Mouse (Mus musculus) embryonic fibroblast, embryonic 13.5 days (primary cell): ENCODE data around the gene Tlr11. TPM values are rescaled to one million over a fixed set of nuclear protein-coding genes. Genes with fewer than 3 reads are reported as not detected.

Source experiments
- H3K27ac ChIP-seq: 2 replicates; pipeline ENCODE4 v1.5.1; 2012; ENCODE audit warnings: low read length, control low read depth, inconsistent platforms; ENCODE audit not compliant: insufficient read depth
- H3K4me1 ChIP-seq: 2 replicates; pipeline ENCODE4 v1.6.1; 2011; ENCODE audit warnings: low read length; ENCODE audit not compliant: control insufficient read depth, insufficient read depth
- H3K4me3 ChIP-seq: 2 replicates; pipeline ENCODE4 v1.5.1; 2011; ENCODE audit warnings: mild to moderate bottlenecking, control low read depth, low read length; ENCODE audit not compliant: insufficient read depth
- CTCF ChIP-seq: IDR thresholded peaks from 2 replicates; pipeline ENCODE4 v1.5.1; 2011; ENCODE audit warnings: mild to moderate bottlenecking, control low read depth, low read length, moderate library complexity, borderline replicate concordance; ENCODE audit not compliant: insufficient read depth
- POLR2A ChIP-seq: IDR thresholded peaks from 2 replicates; pipeline ENCODE4 v1.6.1; 2011; ENCODE audit warnings: low read depth, mild to moderate bottlenecking, control low read depth, low read length, moderate library complexity
- polyA plus RNA-seq: library from polyadenylated mRNA; stranded (reverse); fragments of >200 nt; gene quantifications from 2 replicates; pipeline ENCODE4 v1.2.4, GENCODE M21; 2011; ENCODE audit warnings: low read depth; ENCODE audit not compliant: missing spikeins, insufficient read length

The Tlr11 gene
- polyA plus RNA-seq = not detected in 2 replicates

DNA sequence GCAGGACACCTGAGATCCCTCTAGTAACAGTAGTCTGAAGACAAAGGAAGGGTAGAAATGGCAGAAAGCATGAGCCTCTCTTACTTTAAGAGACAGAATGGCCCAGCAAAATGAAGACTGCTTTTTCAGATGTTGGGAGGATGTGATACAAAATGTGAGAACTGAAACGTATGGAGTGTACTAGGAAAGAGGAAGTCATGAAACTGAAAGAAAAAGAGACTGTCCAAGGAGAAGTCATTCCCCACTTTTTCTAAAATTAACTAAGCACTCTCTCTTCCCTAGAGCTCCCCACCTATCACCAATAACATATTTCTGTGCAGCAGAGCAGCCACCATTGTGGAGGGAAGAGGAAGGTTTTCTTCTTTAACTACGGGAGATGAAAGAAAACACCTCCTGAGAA lies at the start of gene Tlr11:
Gene Tlr11, plus strand, starts transcription at position 322 of the 400 bp plus-strand sequence.
- H3K4me3 ChIP-seq = no peak within 1 kb of the TSS
- no peak for TF ChIP-seq CTCF
- no peak for TF ChIP-seq POLR2A
- no peak within 1 kb of the TSS for H3K27ac ChIP-seq
- H3K4me1 ChIP-seq = no peaks in the 10 kb centered on the region

DNA sequence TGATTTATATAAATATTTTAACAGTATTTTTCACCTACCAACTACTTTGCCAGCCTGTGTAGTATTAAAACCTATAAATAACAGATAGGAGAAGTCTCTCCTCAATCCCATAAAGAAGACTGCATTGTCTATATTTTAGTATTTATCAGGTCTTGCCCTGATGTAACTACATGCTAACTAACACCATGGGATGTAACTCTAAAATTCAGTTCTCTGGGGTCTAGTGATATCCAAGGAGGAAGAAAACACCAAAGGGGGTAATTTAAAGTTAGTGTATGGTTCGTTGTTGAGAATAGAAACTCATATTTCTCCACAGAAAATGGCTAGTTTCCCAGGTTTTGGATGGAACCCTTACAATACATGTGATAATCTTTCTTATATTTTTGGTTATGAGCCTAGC lies 31.1 kb upstream of the Tlr11 start, which contains the start of gene Olfr734:
Gene Olfr734, minus strand, starts transcription at position 101 of the 400 bp plus-strand sequence.
- no peak for TF ChIP-seq POLR2A
- TF ChIP-seq CTCF = no peak
- no peaks in the 10 kb centered on the region for H3K4me1 ChIP-seq
- no peak within 1 kb of the TSS for H3K4me3 ChIP-seq
- no peak within 1 kb of the TSS for H3K27ac ChIP-seq

DNA sequence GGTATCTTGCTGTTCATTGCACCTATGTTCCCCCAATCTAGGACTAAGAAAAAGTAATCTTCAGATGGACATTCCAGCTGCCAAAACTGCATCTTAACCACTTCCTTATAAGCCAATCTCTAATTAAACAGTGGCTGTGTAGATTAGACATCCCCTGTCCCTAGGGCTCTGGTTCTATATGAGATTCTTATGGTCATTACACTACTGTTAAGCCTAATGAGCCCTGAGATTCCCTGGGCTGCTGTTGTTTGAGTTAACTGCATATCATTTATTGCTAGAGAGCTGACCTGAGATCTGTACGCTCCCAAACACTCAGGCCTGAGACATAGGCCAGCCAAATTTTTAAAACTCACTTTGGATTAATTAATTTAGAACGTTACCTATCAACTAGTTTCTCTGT lies 8.9 kb upstream of the Tlr11 start, which contains the start of gene Olfr735:
Gene Olfr735, minus strand, starts transcription at position 77 of the 400 bp plus-strand sequence.
- TF ChIP-seq CTCF = no peak
- TF ChIP-seq POLR2A = no peak
- no peak within 1 kb of the TSS for H3K27ac ChIP-seq
- no peak within 1 kb of the TSS for H3K4me3 ChIP-seq
- H3K4me1 ChIP-seq = no peaks in the 10 kb centered on the region

GRCm38 (mm10) chr14:50352438-50352837 lies 5.3 kb upstream of the Tlr11 start:
- no peak overlapping the region for H3K4me3 ChIP-seq
- TF ChIP-seq CTCF (no peak), POLR2A (no peak)
- H3K27ac ChIP-seq = no peak overlapping the region
- no peaks in the 10 kb centered on the region for H3K4me1 ChIP-seq

DNA sequence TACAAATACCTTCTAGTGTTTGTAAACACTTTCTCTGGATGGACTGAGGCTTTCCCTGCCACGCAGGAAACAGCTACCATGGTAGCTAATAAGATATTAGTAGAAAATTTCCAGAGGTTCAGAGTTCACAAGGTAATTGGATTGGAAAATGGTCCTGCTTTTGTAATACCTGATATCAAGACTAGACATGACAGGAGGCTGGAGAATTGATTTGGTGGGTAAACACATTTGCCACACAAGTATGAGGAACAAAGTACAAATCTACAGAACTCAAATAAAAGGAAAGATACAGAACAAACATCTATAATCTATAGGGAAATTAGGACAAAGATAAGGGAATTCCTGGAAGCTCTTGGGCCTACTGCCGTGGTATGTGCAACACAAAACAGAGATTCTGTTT lies 989 bp upstream of the Tlr11 start:
- TF ChIP-seq POLR2A (no peak), CTCF (no peak)
- Histone ChIP-seq H3K4me1 (no peaks in the 10 kb centered on the region), H3K4me3 (no peak overlapping the region), H3K27ac (no peak overlapping the region)

DNA sequence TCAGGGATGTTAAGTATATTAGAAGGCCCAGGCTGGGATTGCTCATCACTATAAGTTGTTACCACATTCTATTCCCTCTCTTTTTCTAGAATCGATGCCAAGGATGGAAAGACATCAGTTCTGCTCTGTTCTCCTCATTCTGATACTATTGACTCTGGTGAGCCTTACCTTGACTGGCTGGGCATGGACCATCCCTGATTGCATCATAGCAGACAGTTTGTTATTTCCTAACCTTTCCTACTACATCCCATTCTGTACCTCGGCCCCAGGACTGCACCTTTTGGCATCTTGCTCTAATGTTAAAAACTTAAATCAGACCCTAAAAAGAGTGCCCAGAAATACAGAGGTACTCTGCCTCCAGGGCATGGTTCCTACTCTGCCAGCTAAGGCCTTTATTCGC lies 2.8 kb downstream of the Tlr11 start:
- no peak overlapping the region for H3K27ac ChIP-seq
- TF ChIP-seq CTCF (no peak), POLR2A (no peak)
- H3K4me3 ChIP-seq = no peak overlapping the region
- no peaks in the 10 kb centered on the region for H3K4me1 ChIP-seq

DNA sequence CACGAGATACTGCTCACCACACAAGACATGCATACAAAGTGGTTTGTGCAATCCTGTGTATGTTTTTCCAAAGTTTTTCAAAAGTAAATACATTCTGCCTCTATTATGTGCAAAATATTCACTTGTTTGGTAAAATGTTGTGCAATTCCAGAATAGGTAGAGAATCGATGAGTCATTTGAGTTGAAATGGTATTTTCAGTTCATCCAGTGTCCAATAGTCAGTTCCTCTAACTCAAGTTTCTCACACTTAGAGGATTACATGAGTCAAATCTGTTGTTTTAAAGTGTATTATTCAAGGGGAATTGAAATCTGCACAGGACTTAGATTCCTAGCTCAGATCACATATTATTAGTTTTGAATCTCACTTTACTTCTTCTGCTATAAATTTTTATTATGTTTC lies 5.8 kb downstream of the Tlr11 start:
- H3K4me1 ChIP-seq = no peaks in the 10 kb centered on the region
- H3K4me3 ChIP-seq = no peak overlapping the region
- no peak for TF ChIP-seq POLR2A
- no peak for TF ChIP-seq CTCF
- H3K27ac ChIP-seq = no peak overlapping the region

- Histone ChIP-seq H3K4me3 (no peak within 1 kb of the TSS), H3K27ac (no peak within 1 kb of the TSS), H3K4me1 (no peaks in the 10 kb centered on the region)
- TF ChIP-seq POLR2A (no peak), CTCF (no peak)
Observed at GRCm38 (mm10) chr14:50380863-50381262, 23.1 kb downstream of the Tlr11 start, which contains the start of gene Olfr736. Olfr736 (plus strand) TSS chr14:50381163.

GRCm38 (mm10) chr14:50407268-50407667 lies 49.6 kb downstream of the Tlr11 start, which contains the start of gene Olfr738:
Olfr738 (plus strand) TSS chr14:50407568.
- no peak for TF ChIP-seq POLR2A
- TF ChIP-seq CTCF = no peak
- H3K4me3 ChIP-seq = no peak within 1 kb of the TSS
- H3K4me1 ChIP-seq = no peaks in the 10 kb centered on the region
- H3K27ac ChIP-seq = no peak within 1 kb of the TSS

Other genes starting within 250 kb of the Tlr11 start
- not detected in 2 replicates for gene Olfr727, start 234.7 kb upstream of the Tlr11 start, polyA plus RNA-seq
- gene Olfr728, start 215.2 kb upstream of the Tlr11 start, polyA plus RNA-seq = not detected in 2 replicates
- gene Olfr729, start 205.0 kb upstream of the Tlr11 start, polyA plus RNA-seq = 0.16 TPM in 1 of 2 replicates, not detected in the other
- gene Olfr730, start 169.7 kb upstream of the Tlr11 start, polyA plus RNA-seq = not detected in 2 replicates
- gene Olfr731, start 116.0 kb upstream of the Tlr11 start, polyA plus RNA-seq = not detected in 2 replicates
- not detected in 2 replicates for gene Olfr732, start 73.7 kb upstream of the Tlr11 start, polyA plus RNA-seq
- not detected in 2 replicates for gene Olfr733, start 56.4 kb upstream of the Tlr11 start, polyA plus RNA-seq
- gene Olfr734, start 31.2 kb upstream of the Tlr11 start, polyA plus RNA-seq = not detected in 2 replicates
- gene Olfr735, start 9.0 kb upstream of the Tlr11 start, polyA plus RNA-seq = not detected in 2 replicates
- gene Olfr736, start 23.2 kb downstream of the Tlr11 start, polyA plus RNA-seq = not detected in 2 replicates
- gene Olfr738, start 49.7 kb downstream of the Tlr11 start, polyA plus RNA-seq = not detected in 2 replicates
- gene Olfr739, start 60.7 kb downstream of the Tlr11 start, polyA plus RNA-seq = not detected in 2 replicates
- gene Olfr740, start 87.6 kb downstream of the Tlr11 start, polyA plus RNA-seq = not detected in 2 replicates
- gene Olfr741, start 114.8 kb downstream of the Tlr11 start, polyA plus RNA-seq = not detected in 2 replicates
- not detected in 2 replicates for gene Olfr742, start 145.7 kb downstream of the Tlr11 start, polyA plus RNA-seq
- not detected in 2 replicates for gene Olfr743, start 163.9 kb downstream of the Tlr11 start, polyA plus RNA-seq